Mouse (Mus musculus) kidney, postnatal 0 days (tissue): ENCODE results near the gene Cpz. TPM values are rescaled to one million over a fixed set of nuclear protein-coding genes. Genes with fewer than 3 reads are reported as not detected.
A peak's percentile ranks its signal among the peaks of the same experiment; 100 is the strongest.

ENCODE experiments used
- ATAC-seq: fragments of 200-750 bp; cut with Nextera tagmentation; replicated peaks from 2 replicates; pipeline ENCODE4 v1.8.0; 2017; ENCODE audit warnings: low read depth, moderate number of reproducible peaks, moderate TSS enrichment, moderate library complexity; ENCODE audit not compliant: low FRiP score
- DNase-seq: peaks from one replicate; pipeline ENCODE4 v3.0.0-alpha.2; 2016; ENCODE audit warnings: low spot score
- H3K27ac ChIP-seq: fragments of 300-500 bp; sonication (generic); 2 replicates; pipeline ENCODE4 v1.5.1; 2014; ENCODE audit warnings: mild to moderate bottlenecking
- H3K27me3 ChIP-seq: fragments of 300-500 bp; sonication (generic); 2 replicates; pipeline ENCODE4 v1.6.1; 2014; ENCODE audit warnings: low read length, mixed read lengths; ENCODE audit not compliant: insufficient read depth
- H3K36me3 ChIP-seq: fragments of 300-500 bp; sonication (generic); 2 replicates; pipeline ENCODE4 v1.6.1; 2014; ENCODE audit warnings: low read length, mixed read lengths; ENCODE audit not compliant: insufficient read depth
- H3K4me1 ChIP-seq: fragments of 300-500 bp; sonication (generic); replicated peaks from 2 replicates; pipeline ENCODE4 v1.6.1; 2014; ENCODE audit warnings: antibody characterized with exemption, low read length, mixed read lengths; ENCODE audit not compliant: insufficient read depth
- H3K4me2 ChIP-seq: fragments of 300-500 bp; sonication (generic); 2 replicates; pipeline ENCODE4 v1.6.1; 2014; ENCODE audit warnings: mild to moderate bottlenecking, low read length, moderate library complexity, mixed read lengths
- H3K4me3 ChIP-seq: fragments of 300-500 bp; sonication (generic); replicated peaks from 2 replicates; pipeline ENCODE4 v1.5.1; 2014; ENCODE audit warnings: low read depth, low read length
- H3K9ac ChIP-seq: fragments of 300-500 bp; sonication (generic); 2 replicates; pipeline ENCODE4 v1.6.1; 2014; ENCODE audit warnings: low read depth, low read length
- H3K9me3 ChIP-seq: fragments of 300-500 bp; sonication (generic); replicated peaks from 2 replicates; pipeline ENCODE4 v1.6.1; 2016; ENCODE audit warnings: low read length, inconsistent platforms, mixed read lengths
- CTCF ChIP-seq: IDR thresholded peaks from 2 replicates; pipeline ENCODE4 v1.5.1; 2016; ENCODE audit warnings: antibody characterized with exemption, low read depth, mild to moderate bottlenecking, moderate library complexity
- WGBS: fragments of 180-500 bp; shearing (Covaris S2); extraction: QIAGEN DNeasy Blood & Tissue Kit; methylation state at CpG from one replicate; pipeline ENCODE4 v1.1.7; 2014; 5-methylcytosine and 5-hydroxymethylcytosine counted together
- polyA plus RNA-seq: library from polyadenylated mRNA; unstranded; fragments of >200 nt; fragmentation: Nextera tagmentation; extraction: Ambion mirVana; gene quantifications from 2 replicates; pipeline ENCODE4 v1.2.1, GENCODE M21; 2015

The Cpz gene
- polyA plus RNA-seq, 1 experiment from 2014 or later, result 4.7 TPM

- peak; percentile 62 for DNase-seq
- H3K36me3 ChIP-seq, result no peaks in the 10 kb centered on the region
- H3K4me1 ChIP-seq, result no peaks in the 10 kb centered on the region
- no peaks in the 10 kb centered on the region for H3K27me3 ChIP-seq
- no peaks in the 10 kb centered on the region for H3K9me3 ChIP-seq
- no peak overlapping the region for H3K9ac ChIP-seq
- H3K4me2 ChIP-seq, result no peak overlapping the region
- 15% methylated on average over 10 of the region's 10 CpGs for WGBS
- no peak overlapping the region for H3K4me3 ChIP-seq
- ATAC-seq, result no peak
- TF ChIP-seq CTCF, result no peak
- no peak overlapping the region for H3K27ac ChIP-seq
Observed at GRCm38 (mm10) chr5:35531586-35531985, 6.1 kb upstream of the Cpz start.

DNA sequence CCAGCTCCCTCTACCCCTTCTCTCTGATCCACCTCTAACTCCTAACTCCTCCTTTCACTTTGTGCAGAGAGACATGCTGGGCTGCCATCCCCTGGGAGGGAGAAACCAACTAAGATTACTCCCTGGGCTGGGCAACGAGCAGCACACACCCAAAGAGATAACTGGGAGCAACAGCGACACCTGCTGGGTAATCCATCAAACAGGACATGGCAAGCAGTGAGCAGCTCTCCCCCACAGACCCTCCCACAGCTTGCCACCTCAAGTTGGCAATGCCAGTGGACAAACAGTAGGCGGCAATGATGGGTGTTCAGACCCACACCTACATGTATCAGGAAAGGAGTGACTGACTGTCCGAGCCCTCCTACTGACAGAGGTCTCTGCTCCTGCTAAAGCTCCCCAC, 4.9 kb upstream of the Cpz start:
- H3K4me3 ChIP-seq, result no peak overlapping the region
- H3K9ac ChIP-seq, result no peak overlapping the region
- 16% methylated on average over 4 of the region's 4 CpGs for WGBS
- peak; percentile 37; the same call in 1 of the 2 replicates for ATAC-seq
- TF ChIP-seq CTCF, result peak; percentile 71
- H3K4me2 ChIP-seq, result no peak overlapping the region
- H3K4me1 ChIP-seq, result no peaks in the 10 kb centered on the region
- H3K9me3 ChIP-seq, result no peaks in the 10 kb centered on the region
- peak; percentile 74 for DNase-seq
- H3K36me3 ChIP-seq, result no peaks in the 10 kb centered on the region
- no peak overlapping the region for H3K27ac ChIP-seq
- H3K27me3 ChIP-seq, result no peaks in the 10 kb centered on the region

GRCm38 (mm10) chr5:35524381-35524780, 1.1 kb downstream of the Cpz start:
- DNase-seq, result no peak
- H3K4me2 ChIP-seq, result no peak overlapping the region
- H3K9ac ChIP-seq, result no peak overlapping the region
- 90% methylated on average over 2 of the region's 2 CpGs for WGBS
- H3K27me3 ChIP-seq, result peaks cover 12% of the 10 kb centered on the region; the same call in 1 of the 2 replicates
- H3K36me3 ChIP-seq, result no peaks in the 10 kb centered on the region
- TF ChIP-seq CTCF, result no peak
- H3K4me1 ChIP-seq, result no peaks in the 10 kb centered on the region
- no peak for ATAC-seq
- H3K27ac ChIP-seq, result no peak overlapping the region
- H3K9me3 ChIP-seq, result no peaks in the 10 kb centered on the region
- H3K4me3 ChIP-seq, result no peak overlapping the region

DNA sequence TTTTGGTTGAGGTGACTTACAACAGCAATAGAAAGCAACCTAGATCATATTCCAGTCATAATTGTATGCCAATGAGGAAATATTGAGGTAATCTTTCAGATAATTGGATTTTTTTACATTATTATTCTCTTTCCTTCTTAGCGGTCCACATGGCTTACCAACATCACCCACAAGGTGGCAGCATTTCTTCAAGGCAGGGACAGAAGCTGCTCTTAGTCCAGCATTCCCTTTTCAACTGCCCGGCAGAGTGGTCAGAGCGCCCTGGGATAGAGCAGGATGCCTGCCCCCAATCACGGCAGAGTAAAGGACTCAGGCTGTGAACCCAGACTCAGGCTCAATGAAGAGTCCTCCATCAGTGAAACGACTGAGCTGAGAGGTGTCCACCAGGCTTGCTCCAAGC, 1.8 kb downstream of the Cpz start:
- Histone ChIP-seq H3K36me3 (no peaks in the 10 kb centered on the region), H3K4me2 (no peak overlapping the region), H3K27ac (no peak overlapping the region), H3K4me1 (no peaks in the 10 kb centered on the region), H3K9ac (no peak overlapping the region), H3K27me3 (peaks cover 12% of the 10 kb centered on the region; the same call in 1 of the 2 replicates), H3K4me3 (no peak overlapping the region), H3K9me3 (no peaks in the 10 kb centered on the region)
- ATAC-seq (no peak), DNase-seq (peak; percentile 88)
- peak; percentile 96 for TF ChIP-seq CTCF
- under 1% methylated on average over 5 of the region's 5 CpGs for WGBS

GRCm38 (mm10) chr5:35516781-35517180, 8.7 kb downstream of the Cpz start:
- ATAC-seq (no peak), DNase-seq (no peak)
- Histone ChIP-seq H3K27me3 (no peaks in the 10 kb centered on the region), H3K4me1 (no peaks in the 10 kb centered on the region), H3K36me3 (no peaks in the 10 kb centered on the region), H3K27ac (no peak overlapping the region), H3K9ac (no peak overlapping the region), H3K4me3 (no peak overlapping the region), H3K9me3 (no peaks in the 10 kb centered on the region), H3K4me2 (no peak overlapping the region)
- WGBS, result 80% methylated on average over 11 of the region's 11 CpGs
- no peak for TF ChIP-seq CTCF

- DNase-seq (peak; percentile 66), ATAC-seq (no peak)
- H3K9me3 ChIP-seq, result no peaks in the 10 kb centered on the region
- no peaks in the 10 kb centered on the region for H3K4me1 ChIP-seq
- H3K36me3 ChIP-seq, result no peaks in the 10 kb centered on the region
- no peak overlapping the region for H3K4me3 ChIP-seq
- TF ChIP-seq CTCF, result peak; percentile 94
- WGBS, result 15% methylated on average over 5 of the region's 5 CpGs
- H3K9ac ChIP-seq, result no peak overlapping the region
- no peak overlapping the region for H3K27ac ChIP-seq
- no peak overlapping the region for H3K4me2 ChIP-seq
- H3K27me3 ChIP-seq, result no peaks in the 10 kb centered on the region
Observed at GRCm38 (mm10) chr5:35510589-35510988, 14.9 kb downstream of the Cpz start.

DNA sequence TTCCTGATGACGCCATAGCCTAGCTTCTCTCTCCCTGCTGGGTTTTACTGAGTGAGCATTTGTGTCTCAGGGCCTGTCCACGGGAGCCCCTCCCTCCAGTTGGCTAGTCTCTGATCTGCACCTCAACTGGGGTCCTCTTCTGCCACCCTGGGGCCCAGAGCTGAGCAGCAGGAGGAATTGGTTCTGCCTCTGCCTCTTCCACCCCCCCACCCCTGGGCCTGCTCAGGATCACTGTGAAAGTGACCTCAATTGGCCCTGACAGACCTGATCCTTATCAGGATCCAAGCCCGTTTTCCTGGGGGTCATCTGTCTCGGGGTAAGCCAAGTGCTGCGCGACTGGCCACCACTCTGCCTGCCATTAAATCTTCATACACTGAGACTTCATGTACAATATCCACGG, 20.5 kb downstream of the Cpz start:
- no peaks in the 10 kb centered on the region for H3K36me3 ChIP-seq
- H3K9me3 ChIP-seq, result no peaks in the 10 kb centered on the region
- TF ChIP-seq CTCF, result no peak
- no peak overlapping the region for H3K9ac ChIP-seq
- no peak for ATAC-seq
- H3K4me2 ChIP-seq, result no peak overlapping the region
- H3K27ac ChIP-seq, result no peak overlapping the region
- H3K4me3 ChIP-seq, result no peak overlapping the region
- WGBS, result 47% methylated on average over 7 of the region's 7 CpGs
- no peaks in the 10 kb centered on the region for H3K4me1 ChIP-seq
- no peak for DNase-seq
- H3K27me3 ChIP-seq, result no peaks in the 10 kb centered on the region
